Mouse (Mus musculus) spleen, adult 2 months (tissue): ENCODE measurements around the gene Sorbs1. TPM values are rescaled to one million over a fixed set of nuclear protein-coding genes. Genes with fewer than 3 reads are reported as not detected.

ENCODE experiments used
- DNase-seq, 2 experiments: peaks; one replicate each; pipeline versions ENCODE4 v3.0.0 to v3.0.0-alpha.2; 2012 to 2021; ENCODE audit warnings: low spot score in 2 of 2, low read depth in 1 of 2
- H3K27ac ChIP-seq: fragments of 200-500 bp; 2 replicates; pipeline ENCODE4 v1.5.1; 2012; ENCODE audit warnings: low read length, inconsistent platforms; ENCODE audit not compliant: insufficient read depth
- H3K27me3 ChIP-seq: fragments of 200-500 bp; 2 replicates; pipeline ENCODE4 v1.6.1; 2012; ENCODE audit warnings: mild to moderate bottlenecking, moderate library complexity, low read length, inconsistent platforms; ENCODE audit not compliant: control insufficient read depth, insufficient read depth
- H3K36me3 ChIP-seq: fragments of 200-500 bp; 2 replicates; pipeline ENCODE4 v1.6.1; 2012; ENCODE audit warnings: mild to moderate bottlenecking, low read length, inconsistent platforms; ENCODE audit not compliant: control insufficient read depth, insufficient read depth
- H3K4me1 ChIP-seq: fragments of 200-500 bp; 2 replicates; pipeline ENCODE4 v1.6.1; 2011; ENCODE audit warnings: inconsistent platforms; ENCODE audit not compliant: control insufficient read depth, insufficient read depth, insufficient read length
- H3K4me3 ChIP-seq: fragments of 200-500 bp; 2 replicates; pipeline ENCODE4 v1.5.1; 2011; ENCODE audit warnings: mild to moderate bottlenecking, inconsistent platforms; ENCODE audit not compliant: insufficient read depth, insufficient read length; ENCODE audit errors: extremely low read depth
- CTCF ChIP-seq: fragments of 200-500 bp; IDR thresholded peaks from 2 replicates; pipeline ENCODE4 v1.5.1; 2011; ENCODE audit warnings: mild to moderate bottlenecking, inconsistent platforms; ENCODE audit not compliant: insufficient read depth, insufficient read length, insufficient replicate concordance; ENCODE audit errors: extremely low read depth
- POLR2A ChIP-seq: fragments of 200-500 bp; IDR thresholded peaks from 2 replicates; pipeline ENCODE4 v1.6.1; 2011; ENCODE audit warnings: low read depth, low read length, inconsistent platforms
- WGBS: fragments of 180-500 bp; shearing (Covaris S2); methylation state at CpG from one replicate; pipeline ENCODE4 v1.1.7; 2018; 5-methylcytosine and 5-hydroxymethylcytosine counted together
- polyA plus RNA-seq: library from polyadenylated mRNA; depleted of rRNA; stranded (reverse); fragments of >200 nt; gene quantifications from 2 replicates; pipeline ENCODE4 v1.2.3, GENCODE M21; 2012

The Sorbs1 gene
- polyA plus RNA-seq, 1 experiment = 6.4 TPM

DNA sequence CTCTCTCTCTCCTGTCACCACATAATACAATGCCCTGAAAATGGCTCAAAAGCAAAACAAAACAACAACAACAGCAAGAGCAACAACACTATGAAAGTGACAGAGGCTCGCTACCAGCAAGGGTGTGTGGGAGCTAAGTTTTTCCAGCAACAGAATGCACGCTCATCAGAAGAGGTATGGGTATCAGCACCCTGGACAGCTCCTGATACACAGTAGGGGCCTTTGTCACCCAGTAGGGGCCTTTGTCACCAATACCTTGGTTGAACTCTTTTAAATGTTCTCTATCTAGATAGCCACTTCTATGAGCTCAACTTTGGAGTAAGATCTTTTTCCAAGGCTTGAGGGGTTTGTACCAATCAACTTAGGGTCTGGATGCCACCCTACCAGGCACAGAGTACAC lies 138.9 kb downstream of the Sorbs1 start:
- H3K4me3 ChIP-seq = no peak overlapping the region
- no peak for DNase-seq
- H3K4me1 ChIP-seq = no peaks in the 10 kb centered on the region
- no peaks in the 10 kb centered on the region for H3K36me3 ChIP-seq
- 97% methylated on average over 2 of the region's 2 CpGs for WGBS
- H3K27me3 ChIP-seq = no peaks in the 10 kb centered on the region
- no peak for TF ChIP-seq POLR2A
- TF ChIP-seq CTCF = no peak
- H3K27ac ChIP-seq = no peak overlapping the region

DNA sequence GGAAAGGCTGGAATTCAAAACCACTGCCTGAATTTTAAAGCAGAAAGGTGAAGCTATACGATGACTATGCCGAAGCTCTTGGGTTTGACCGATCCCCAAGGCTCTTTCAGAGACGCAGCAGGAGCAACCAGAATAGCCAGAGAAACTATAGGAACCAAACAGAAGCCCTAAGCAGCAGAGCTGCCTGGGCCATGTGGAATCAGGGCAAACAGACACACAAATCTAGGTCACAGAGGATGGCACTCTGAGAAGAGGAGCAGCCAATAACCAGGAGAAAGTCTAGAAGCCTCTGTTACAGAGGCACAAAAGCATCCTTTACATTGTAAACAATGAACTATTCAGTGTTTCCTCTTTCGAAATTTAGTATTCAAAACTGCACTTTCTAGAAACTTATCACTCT lies 140.9 kb downstream of the Sorbs1 start:
- 96% methylated on average over 5 of the region's 5 CpGs for WGBS
- Histone ChIP-seq H3K4me3 (no peak overlapping the region), H3K27ac (no peak overlapping the region), H3K4me1 (no peaks in the 10 kb centered on the region), H3K36me3 (no peaks in the 10 kb centered on the region), H3K27me3 (no peaks in the 10 kb centered on the region)
- DNase-seq = no peak
- TF ChIP-seq CTCF = no peak
- no peak for TF ChIP-seq POLR2A

DNA sequence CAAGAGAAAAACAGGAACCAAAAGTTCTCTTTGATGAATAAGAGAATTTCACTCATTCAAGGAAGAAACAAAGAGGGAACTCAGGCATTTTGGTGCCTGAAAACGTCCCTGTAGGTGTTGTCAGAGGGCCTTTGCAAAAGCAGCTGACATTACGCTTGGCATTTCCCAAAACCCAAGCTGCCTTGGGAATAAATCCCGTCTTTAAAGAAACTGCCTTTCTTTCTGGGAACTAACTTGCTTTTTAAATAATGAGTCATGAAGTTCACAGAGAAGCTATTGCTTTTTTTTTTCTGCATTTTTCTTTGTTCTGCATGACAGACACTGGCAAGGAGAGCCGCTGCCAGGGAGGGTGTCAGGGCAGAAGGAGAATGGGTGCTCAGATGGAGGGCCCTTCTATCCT lies 141.7 kb downstream of the Sorbs1 start:
- H3K4me3 ChIP-seq = no peak overlapping the region
- no peaks in the 10 kb centered on the region for H3K36me3 ChIP-seq
- H3K27me3 ChIP-seq = no peaks in the 10 kb centered on the region
- H3K27ac ChIP-seq = no peak overlapping the region
- no peak for TF ChIP-seq CTCF
- TF ChIP-seq POLR2A = no peak
- WGBS = 63% methylated on average over 4 of the region's 4 CpGs
- DNase-seq = no peak
- H3K4me1 ChIP-seq = no peaks in the 10 kb centered on the region

DNA sequence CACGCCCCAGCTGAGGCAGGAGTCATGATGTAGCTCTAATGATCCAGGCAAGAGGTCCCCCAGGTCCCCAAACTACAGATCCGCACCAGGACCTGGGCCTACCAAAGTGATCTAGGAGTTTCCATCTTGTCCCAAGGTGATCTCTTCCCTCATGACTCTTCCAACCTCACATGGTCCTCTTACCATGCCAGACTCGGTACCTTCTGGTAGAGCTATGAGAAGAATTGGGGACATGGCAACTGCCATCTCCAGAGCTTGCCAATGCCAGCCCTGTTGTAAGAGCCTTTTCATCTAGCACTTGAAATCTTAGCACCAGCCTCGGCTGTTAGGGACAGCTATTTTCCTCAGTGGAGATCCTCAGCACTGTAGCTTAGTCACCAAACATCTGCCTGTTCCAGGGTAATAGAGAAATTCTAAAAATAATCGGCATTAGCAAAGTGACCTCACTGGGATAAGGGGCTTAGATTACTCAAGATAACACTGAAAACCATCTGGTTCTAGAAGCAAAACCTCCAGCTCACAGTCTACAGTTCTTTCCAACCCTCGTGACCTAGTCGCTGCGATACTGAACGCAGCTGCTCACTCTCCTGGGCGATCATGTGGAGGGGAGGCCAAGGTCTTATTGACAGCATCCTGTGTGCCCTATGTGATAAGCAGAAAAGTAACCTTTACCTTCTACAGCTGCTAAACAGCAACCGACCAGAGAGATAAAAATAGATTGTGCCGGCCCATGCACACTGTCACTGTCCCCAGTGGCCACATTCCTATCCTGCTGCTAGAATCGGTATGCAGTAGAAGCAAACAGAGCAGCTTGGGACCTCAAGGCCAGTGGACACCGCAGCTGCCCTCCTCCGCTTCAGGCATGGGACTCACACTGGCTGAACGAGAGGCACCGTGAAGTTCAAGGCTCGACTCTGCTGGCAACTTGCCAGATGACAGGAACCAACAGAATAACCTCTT lies 143.4 kb downstream of the Sorbs1 start:
- Histone ChIP-seq H3K4me1 (peaks cover 6% of the 10 kb centered on the region; the same call in 1 of the 2 replicates), H3K27me3 (no peaks in the 10 kb centered on the region), H3K4me3 (no peak overlapping the region), H3K36me3 (no peaks in the 10 kb centered on the region), H3K27ac (no peak overlapping the region)
- 62% methylated on average over 18 of the region's 18 CpGs for WGBS
- no peak for DNase-seq
- TF ChIP-seq CTCF = no peak
- no peak for TF ChIP-seq POLR2A

GRCm38 (mm10) chr19:40368517-40368916 lies 145.1 kb downstream of the Sorbs1 start:
- 95% methylated on average over 2 of the region's 2 CpGs for WGBS
- H3K36me3 ChIP-seq = no peaks in the 10 kb centered on the region
- peaks cover 6% of the 10 kb centered on the region; the same call in 1 of the 2 replicates for H3K4me1 ChIP-seq
- H3K27ac ChIP-seq = no peak overlapping the region
- DNase-seq = no peak
- no peaks in the 10 kb centered on the region for H3K27me3 ChIP-seq
- TF ChIP-seq POLR2A (no peak), CTCF (no peak)
- no peak overlapping the region for H3K4me3 ChIP-seq

DNA sequence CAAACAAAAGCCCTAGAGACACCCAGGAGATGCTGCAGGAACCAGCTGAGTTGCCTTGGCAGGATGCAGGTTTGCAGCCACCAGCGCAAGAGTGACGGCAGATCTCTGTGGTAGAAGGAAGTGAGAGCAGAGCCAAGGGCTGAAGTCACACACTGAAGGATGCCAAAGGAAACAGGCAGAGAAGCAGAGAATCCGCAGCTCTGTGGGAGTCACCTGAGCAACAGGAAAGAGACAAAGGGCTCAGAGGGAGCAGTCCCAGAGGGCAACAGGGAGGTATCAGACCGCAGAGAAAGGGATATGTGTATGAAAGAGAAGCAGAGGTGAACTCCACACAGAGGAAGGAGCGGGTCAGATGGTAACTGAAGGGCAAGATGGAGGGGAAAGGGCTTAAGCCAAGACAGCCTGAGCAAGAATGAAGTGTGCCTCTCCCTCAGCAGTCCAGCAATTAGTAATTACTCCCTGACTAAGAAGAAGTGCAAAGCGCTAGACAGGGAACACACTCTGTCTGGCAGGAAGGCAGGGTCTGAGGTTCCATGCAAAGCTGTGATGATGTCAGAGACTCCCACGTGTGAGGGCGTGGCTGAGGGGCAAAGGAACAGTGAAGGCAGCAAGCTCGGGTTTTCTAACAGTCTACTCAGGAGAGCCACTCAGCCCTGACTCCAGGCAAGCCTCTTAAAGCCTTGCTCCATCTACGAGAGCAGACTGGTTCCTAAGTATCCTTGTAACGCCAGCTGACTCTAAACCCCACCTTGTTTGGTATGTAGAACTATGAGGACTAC lies 147.2 kb downstream of the Sorbs1 start:
- TF ChIP-seq CTCF (no peak), POLR2A (no peak)
- peak; percentile 42 to 67 for DNase-seq
- no peaks in the 10 kb centered on the region for H3K27me3 ChIP-seq
- H3K27ac ChIP-seq = peak overlapping the region; percentile 30; the same call in 1 of the 2 replicates
- H3K4me1 ChIP-seq = peaks cover 6% of the 10 kb centered on the region; the same call in 1 of the 2 replicates
- peak overlapping the region; percentile 39; the same call in 1 of the 2 replicates for H3K4me3 ChIP-seq
- H3K36me3 ChIP-seq = peaks cover 1% of the 10 kb centered on the region; the same call in 1 of the 2 replicates
- WGBS = 16% methylated on average over 11 of the region's 11 CpGs
